Mouse (Mus musculus): Measurements from ENCODE around the gene Aida. TPM values are rescaled to one million over a fixed set of nuclear protein-coding genes. Genes with fewer than 3 reads are reported as not detected.

Aida gene
- polyA plus RNA-seq (2016; fragmentation: Nextera tagmentation; extraction: Ambion mirVana) = 46.1 and 47.7 TPM in 2 replicates

- Histone ChIP-seq H3K9me3 (no peaks in the 10 kb centered on the region), H3K27ac (peak within 1 kb of the TSS; percentile 84), H3K4me3 (peak within 1 kb of the TSS; percentile 57), H3K36me3 (replicated peaks) (peaks cover 24% of the 10 kb centered on the region), H3K27me3 (ENCODE audit: poor library complexity, severe bottlenecking) (no peaks in the 10 kb centered on the region), H3K4me1 (peaks cover 4% of the 10 kb centered on the region; the same call in 1 of the 2 replicates)
- WGBS = under 1% methylated on average over 26 of the region's 26 CpGs
- DNase-seq (ENCODE audit: extremely low spot score, low spot score) = no peak
These were observed at the start of gene Aida for GRCm38 (mm10) chr1:183296465-183296864. Aida (plus strand) TSS chr1:183296590.

GRCm38 (mm10) chr1:183248144-183248543 is 48.2 kb upstream of the Aida start:
- Histone ChIP-seq H3K4me1 (peaks cover 5% of the 10 kb centered on the region), H3K36me3 (replicated peaks) (no peaks in the 10 kb centered on the region), H3K9me3 (peaks cover 9% of the 10 kb centered on the region; the same call in 1 of the 2 replicates), H3K4me3 (no peak overlapping the region), H3K27me3 (ENCODE audit: poor library complexity, severe bottlenecking) (no peaks in the 10 kb centered on the region), H3K27ac (no peak overlapping the region)
- DNase-seq (ENCODE audit: extremely low spot score, low spot score) = no peak
- WGBS = 45% methylated on average over 1 of the region's 1 CpGs

- H3K9me3 ChIP-seq = no peaks in the 10 kb centered on the region
- H3K36me3 ChIP-seq (replicated peaks) = no peaks in the 10 kb centered on the region
- peaks cover 5% of the 10 kb centered on the region for H3K4me1 ChIP-seq
- WGBS = 84% methylated on average over 4 of the region's 4 CpGs
- H3K4me3 ChIP-seq = no peak overlapping the region
- H3K27ac ChIP-seq = no peak overlapping the region
- DNase-seq (ENCODE audit: extremely low spot score, low spot score) = no peak
- H3K27me3 ChIP-seq (ENCODE audit: poor library complexity, severe bottlenecking) = no peaks in the 10 kb centered on the region
These were observed 45.8 kb upstream of the Aida start for GRCm38 (mm10) chr1:183250612-183251011.

GRCm38 (mm10) chr1:183251818-183252217 is 44.6 kb upstream of the Aida start:
- no peak for DNase-seq (ENCODE audit: extremely low spot score, low spot score)

GRCm38 (mm10) chr1:183252574-183252973 is 43.8 kb upstream of the Aida start:
- DNase-seq (ENCODE audit: extremely low spot score, low spot score) = no peak

More at GRCm38 (mm10) chr1:183251818-183252217, 44.6 kb upstream of the Aida start:
- Histone ChIP-seq H3K9me3 (no peaks in the 10 kb centered on the region), H3K4me1 (peaks cover 5% of the 10 kb centered on the region), H3K27ac (no peak overlapping the region), H3K4me3 (no peak overlapping the region), H3K27me3 (ENCODE audit: poor library complexity, severe bottlenecking) (no peaks in the 10 kb centered on the region), H3K36me3 (replicated peaks) (no peaks in the 10 kb centered on the region)
- 78% methylated on average over 2 of the region's 2 CpGs for WGBS

GRCm38 (mm10) chr1:183264145-183265008 is 32.0 kb upstream of the Aida start:
- H3K27me3 ChIP-seq (ENCODE audit: poor library complexity, severe bottlenecking) = no peaks in the 10 kb centered on the region
- DNase-seq (ENCODE audit: extremely low spot score, low spot score) = no peak

More at GRCm38 (mm10) chr1:183252574-183252973, 43.8 kb upstream of the Aida start:
- WGBS = 77% methylated on average over 10 of the region's 10 CpGs
- no peaks in the 10 kb centered on the region for H3K9me3 ChIP-seq
- H3K27ac ChIP-seq = no peak overlapping the region
- no peak overlapping the region for H3K4me3 ChIP-seq
- H3K4me1 ChIP-seq = no peaks in the 10 kb centered on the region; the same call in 1 of the 2 replicates
- no peaks in the 10 kb centered on the region for H3K27me3 ChIP-seq (ENCODE audit: poor library complexity, severe bottlenecking)
- H3K36me3 ChIP-seq (replicated peaks) = no peaks in the 10 kb centered on the region

GRCm38 (mm10) chr1:183265921-183266467 is 30.4 kb upstream of the Aida start:
- no peaks in the 10 kb centered on the region for H3K36me3 ChIP-seq (replicated peaks)
- no peak overlapping the region for H3K27ac ChIP-seq
- no peaks in the 10 kb centered on the region for H3K4me1 ChIP-seq
- 74% methylated on average over 14 of the region's 14 CpGs for WGBS
- H3K27me3 ChIP-seq (ENCODE audit: poor library complexity, severe bottlenecking) = no peaks in the 10 kb centered on the region
- no peaks in the 10 kb centered on the region for H3K9me3 ChIP-seq
- DNase-seq (ENCODE audit: extremely low spot score, low spot score) = no peak
- no peak overlapping the region for H3K4me3 ChIP-seq

More at GRCm38 (mm10) chr1:183264145-183265008, 32.0 kb upstream of the Aida start:
- Histone ChIP-seq H3K36me3 (replicated peaks) (no peaks in the 10 kb centered on the region), H3K27ac (no peak overlapping the region), H3K4me3 (no peak overlapping the region), H3K9me3 (no peaks in the 10 kb centered on the region), H3K4me1 (no peaks in the 10 kb centered on the region)
- WGBS = 83% methylated on average over 13 of the region's 13 CpGs

GRCm38 (mm10) chr1:183267666-183268065 is 28.7 kb upstream of the Aida start:
- no peaks in the 10 kb centered on the region for H3K27me3 ChIP-seq (ENCODE audit: poor library complexity, severe bottlenecking)
- WGBS = 85% methylated on average over 6 of the region's 6 CpGs
- H3K36me3 ChIP-seq (replicated peaks) = no peaks in the 10 kb centered on the region
- DNase-seq (ENCODE audit: extremely low spot score, low spot score) = no peak
- no peak overlapping the region for H3K27ac ChIP-seq
- no peak overlapping the region for H3K4me3 ChIP-seq
- no peaks in the 10 kb centered on the region for H3K9me3 ChIP-seq
- no peaks in the 10 kb centered on the region for H3K4me1 ChIP-seq

- no peaks in the 10 kb centered on the region for H3K27me3 ChIP-seq (ENCODE audit: poor library complexity, severe bottlenecking)
- H3K36me3 ChIP-seq (replicated peaks) = peaks cover 16% of the 10 kb centered on the region
- no peak overlapping the region for H3K4me3 ChIP-seq
- 63% methylated on average over 10 of the region's 10 CpGs for WGBS
- no peaks in the 10 kb centered on the region for H3K4me1 ChIP-seq
- no peaks in the 10 kb centered on the region for H3K9me3 ChIP-seq
- no peak overlapping the region for H3K27ac ChIP-seq
- no peak for DNase-seq (ENCODE audit: extremely low spot score, low spot score)
These were observed 23.2 kb upstream of the Aida start for GRCm38 (mm10) chr1:183272867-183273818.

GRCm38 (mm10) chr1:183274385-183274784 is 22.0 kb upstream of the Aida start:
- Histone ChIP-seq H3K27me3 (ENCODE audit: poor library complexity, severe bottlenecking) (no peaks in the 10 kb centered on the region), H3K36me3 (replicated peaks) (peaks cover 27% of the 10 kb centered on the region), H3K4me1 (no peaks in the 10 kb centered on the region), H3K4me3 (no peak overlapping the region), H3K27ac (no peak overlapping the region), H3K9me3 (no peaks in the 10 kb centered on the region)
- DNase-seq (ENCODE audit: extremely low spot score, low spot score) = no peak
- WGBS = 84% methylated on average over 3 of the region's 3 CpGs

GRCm38 (mm10) chr1:183275763-183276162 is 20.6 kb upstream of the Aida start:
- WGBS = 87% methylated on average over 5 of the region's 5 CpGs
- Histone ChIP-seq H3K36me3 (replicated peaks) (peaks cover 40% of the 10 kb centered on the region), H3K4me1 (no peaks in the 10 kb centered on the region), H3K27me3 (ENCODE audit: poor library complexity, severe bottlenecking) (no peaks in the 10 kb centered on the region), H3K27ac (no peak overlapping the region), H3K4me3 (no peak overlapping the region), H3K9me3 (no peaks in the 10 kb centered on the region)
- no peak for DNase-seq (ENCODE audit: extremely low spot score, low spot score)

- H3K4me3 ChIP-seq = no peak overlapping the region
- no peaks in the 10 kb centered on the region for H3K4me1 ChIP-seq
- WGBS = 93% methylated on average over 3 of the region's 3 CpGs
- no peaks in the 10 kb centered on the region for H3K27me3 ChIP-seq (ENCODE audit: poor library complexity, severe bottlenecking)
- H3K36me3 ChIP-seq (replicated peaks) = peaks cover 97% of the 10 kb centered on the region
- no peak for DNase-seq (ENCODE audit: extremely low spot score, low spot score)
- H3K27ac ChIP-seq = no peak overlapping the region
- no peaks in the 10 kb centered on the region for H3K9me3 ChIP-seq
These were observed 8.0 kb upstream of the Aida start for GRCm38 (mm10) chr1:183288351-183288750.
